Mouse (Mus musculus) neutrophil, adult 83 days (primary cell): Measurements from ENCODE around the gene Selenop. TPM values are rescaled to one million over a fixed set of nuclear protein-coding genes. Genes with fewer than 3 reads are reported as not detected.

Source experiments
- total RNA-seq, 2 experiments: library from RNA; stranded (reverse); gene quantifications; one replicate each; pipeline ENCODE4 v1.2.4; 2023

Selenop gene
- 10 to 100 TPM; 94.9 to 96.0 TPM for total RNA-seq

GRCm38 (mm10) chr15:3268247-3268646 is at the start of gene Selenop:
Gene Selenop, plus strand, starts transcription at chr15:3268547.

GRCm38 (mm10) chr15:3303426-3303825 is 35.1 kb downstream of the Selenop start, which contains the start of gene Ccdc152:
Gene Ccdc152, minus strand, starts transcription at chr15:3303526.

Other genes with a start within 250 kb of the Selenop start
- gene Ccdc152, start 35.0 kb downstream of the Selenop start, total RNA-seq, result not detected